Mouse (Mus musculus) right cerebral cortex, postnatal 10 days (tissue): ENCODE data around the gene Olfr1416.

Experiments used
- DNase-seq, 2 experiments: peaks; one replicate each; pipeline ENCODE4 v3.0.0; 2021; ENCODE audit warnings: low spot score in 2 of 2

Olfr1416 gene

DNA sequence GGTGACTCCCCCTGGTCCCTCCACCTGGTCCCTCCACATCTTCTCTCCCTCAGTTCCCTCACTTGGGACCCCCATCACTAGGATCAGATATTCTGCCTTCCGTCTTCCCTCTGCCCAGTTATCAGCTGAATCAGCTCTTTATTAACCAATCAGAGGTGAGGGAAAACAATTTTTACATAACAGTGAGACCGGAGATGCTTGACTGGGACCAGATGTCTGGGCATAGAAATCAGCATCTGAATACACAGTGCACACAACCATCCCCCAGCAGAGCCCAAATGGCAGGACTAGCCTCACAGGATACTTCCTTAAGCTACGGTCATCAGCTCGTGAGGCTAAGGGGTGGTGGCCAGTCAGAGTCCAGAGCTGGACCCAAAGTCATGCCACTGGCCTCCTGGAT is 52.8 kb downstream of the Olfr1416 start:
- no peak for DNase-seq

DNA sequence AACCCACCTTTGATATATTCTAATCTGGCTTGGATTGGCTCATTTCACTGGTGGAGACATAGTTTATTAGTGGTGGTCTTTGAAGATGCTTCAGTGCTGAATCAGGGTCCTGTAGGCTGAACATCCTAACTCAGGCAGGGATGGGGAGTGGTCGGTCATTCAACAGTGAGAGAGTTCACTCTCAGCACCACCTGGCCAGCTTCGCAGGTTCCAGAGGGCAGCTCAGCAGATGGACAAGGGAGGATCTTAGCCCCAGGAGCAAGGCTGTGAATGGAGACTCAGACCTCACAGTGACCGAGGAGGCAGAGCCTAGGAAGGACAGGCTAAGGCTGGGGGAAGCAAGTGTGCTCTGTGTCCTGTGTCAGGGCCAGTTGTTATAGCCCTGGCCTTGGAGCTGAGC is 53.5 kb downstream of the Olfr1416 start:
- no peak for DNase-seq

DNA sequence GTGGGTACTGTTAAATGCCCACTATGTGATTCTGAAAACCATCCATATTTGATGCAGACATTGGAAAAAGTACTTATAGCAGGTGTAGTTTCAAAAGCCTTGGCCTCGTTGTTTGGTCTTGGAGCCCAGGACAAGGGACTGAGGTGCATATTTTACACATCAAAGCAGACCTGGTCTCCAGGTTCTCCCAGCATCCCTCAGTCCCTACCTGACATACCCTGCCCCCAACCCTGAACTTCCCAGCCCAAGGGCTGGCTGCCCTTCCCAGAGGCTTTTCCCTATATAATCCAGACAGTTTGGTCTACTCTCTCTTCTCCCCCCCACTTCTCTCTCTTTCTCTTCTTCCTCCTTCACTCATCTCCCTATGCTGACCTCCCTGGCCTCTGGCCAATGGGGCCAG is 53.9 kb downstream of the Olfr1416 start:
- no peak for DNase-seq
